18 mouse cellular contexts compared by ENCODE assay signal in genomic region chr10:45698930-45699329, GRCm38 (mm10).
DNase-seq lines count a peak whose midpoint lies in the region; ATAC-seq lines count a peak whose summit lies in the region.
"Had no signal": no experiment of that assay in that cellular context is flagged by ENCODE, and none has a peak within 500 bp of the region (broad histone marks: within the 10 kb centered on the region; RNA-seq: fewer than 3 reads in every experiment).

No protein-coding gene starts in this region.

- H3K36me3 ChIP-seq in midbrain, embryonic 15.5 days (replicated peaks): no peaks in the 10 kb centered on the region
- no peaks in the 10 kb centered on the region for H3K36me3 ChIP-seq in midbrain, embryonic 14.5 days (ENCODE audit: control insufficient read depth, insufficient read depth, low read length)
- H3K36me3 ChIP-seq: embryonic facial prominence, embryonic 12.5 days; heart, embryonic 15.5 days had no signal

- no peak overlapping the region for H3K4me2 ChIP-seq in midbrain, embryonic 15.5 days
- H3K4me2 ChIP-seq in midbrain, embryonic 14.5 days (ENCODE audit: low read length): no peak overlapping the region
- H3K4me2 ChIP-seq: embryonic facial prominence, embryonic 12.5 days; heart, embryonic 15.5 days; limb, embryonic 13.5 days; liver, embryonic 15.5 days; neural tube, embryonic 12.5 days had no signal

- ATAC-seq in midbrain, embryonic 15.5 days (replicated peaks): no peak
- no peak for ATAC-seq in midbrain, embryonic 14.5 days (ENCODE audit: low FRiP score, low TSS enrichment)
- ATAC-seq in megakaryocyte, adult 5-6 weeks (ENCODE audit: poor library complexity, severe bottlenecking): no peak

- 79% methylated on average over 3 of the region's 3 CpGs for WGBS in midbrain, embryonic 15.5 days
- 83% methylated on average over 3 of the region's 3 CpGs for WGBS in midbrain, embryonic 14.5 days

- no peaks in the 10 kb centered on the region for H3K4me1 ChIP-seq in midbrain, embryonic 15.5 days
- no peaks in the 10 kb centered on the region for H3K4me1 ChIP-seq in midbrain, embryonic 14.5 days (ENCODE audit: control insufficient read depth, insufficient read depth, low read length)
- H3K4me1 ChIP-seq: embryonic facial prominence, embryonic 12.5 days; hindbrain, embryonic 10.5 days; limb, embryonic 13.5 days; liver, embryonic 15.5 days; neural tube, embryonic 12.5 days had no signal

- no peak overlapping the region for H3K9ac ChIP-seq in midbrain, embryonic 15.5 days
- H3K9ac ChIP-seq in midbrain, embryonic 14.5 days (replicated peaks; ENCODE audit: low read length): no peak overlapping the region
- H3K9ac ChIP-seq: embryonic facial prominence, embryonic 12.5 days; heart, embryonic 15.5 days; limb, embryonic 13.5 days; liver, embryonic 15.5 days; neural tube, embryonic 12.5 days had no signal

- no peaks in the 10 kb centered on the region for H3K27me3 ChIP-seq in midbrain, embryonic 15.5 days (replicated peaks)
- H3K27me3 ChIP-seq in midbrain, embryonic 14.5 days (ENCODE audit: control insufficient read depth, insufficient read depth, low read length): no peaks in the 10 kb centered on the region
- H3K27me3 ChIP-seq: CH12.LX; embryonic facial prominence, embryonic 12.5 days; heart, embryonic 15.5 days; limb, embryonic 13.5 days; liver, embryonic 15.5 days; neural tube, embryonic 12.5 days had no signal

- no peak for DNase-seq in midbrain, embryonic 14.5 days
- peak; percentile 50 for DNase-seq in NIH3T3 (ENCODE audit: low read depth)
- DNase-seq in gonadal fat pad, adult 2 months (ENCODE audit: low read depth): peak; percentile 56
- DNase-seq in kidney, postnatal 14 days: peak; percentile 13
- no peak for DNase-seq in left cerebral cortex, adult 8-10 months (ENCODE audit: low spot score in 2 of 2)
- DNase-seq: cerebellum, adult 11-12 months; lung, postnatal 14 days; right cerebral cortex, postnatal 4 days had no signal

- no peak overlapping the region for H3K4me3 ChIP-seq in midbrain, embryonic 15.5 days
- no peak overlapping the region for H3K4me3 ChIP-seq in midbrain, embryonic 14.5 days (replicated peaks; ENCODE audit: low read depth, low read length)
- H3K4me3 ChIP-seq: embryonic facial prominence, embryonic 12.5 days; forebrain, embryonic 10.5 days; heart, embryonic 15.5 days; hindbrain, embryonic 10.5 days; limb, embryonic 13.5 days; liver, embryonic 15.5 days; neural tube, embryonic 12.5 days had no signal

- H3K9me3 ChIP-seq in midbrain, embryonic 15.5 days: no peaks in the 10 kb centered on the region
- no peaks in the 10 kb centered on the region for H3K9me3 ChIP-seq in midbrain, embryonic 14.5 days (ENCODE audit: control insufficient read depth, low read length)
- H3K9me3 ChIP-seq: embryonic facial prominence, embryonic 12.5 days; forebrain, embryonic 10.5 days; heart, embryonic 15.5 days; limb, embryonic 13.5 days; liver, embryonic 15.5 days; neural tube, embryonic 12.5 days had no signal

- 0 out of 2 replicates have a peak overlapping the region, but pooled peaks have one; percentile 9 for H3K27ac ChIP-seq in midbrain, embryonic 15.5 days
- no peak overlapping the region for H3K27ac ChIP-seq in midbrain, embryonic 14.5 days (replicated peaks; ENCODE audit: low read depth, low read length)
- H3K27ac ChIP-seq: embryonic facial prominence, embryonic 12.5 days; forebrain, embryonic 10.5 days; heart, embryonic 15.5 days; hindbrain, embryonic 10.5 days; limb, embryonic 13.5 days; liver, embryonic 15.5 days; neural tube, embryonic 12.5 days had no signal

Comparison
In these comparisons a context has a peak if more than half of its experiments do, and no peak if none do; other contexts are left out.
1. DNase-seq: peak in NIH3T3 (single experiment), gonadal fat pad, adult 2 months (single experiment) and kidney, postnatal 14 days (single experiment); none in midbrain, embryonic 14.5 days (single experiment) and left cerebral cortex, adult 8-10 months (0 of 2).